Mouse (Mus musculus) midbrain, embryonic 14.5 days (tissue): ENCODE results near the gene Tril. TPM values are rescaled to one million over a fixed set of nuclear protein-coding genes. Genes with fewer than 3 reads are reported as not detected.
A peak's percentile ranks its signal among the peaks of the same experiment; 100 is the strongest.

ENCODE experiments used
- ATAC-seq: fragments of 200-750 bp; cut with Nextera tagmentation; 2 replicates; pipeline ENCODE4 v1.8.0; 2017; ENCODE audit warnings: moderate number of reproducible peaks, moderate library complexity; ENCODE audit not compliant: low FRiP score, low TSS enrichment
- DNase-seq: peaks from one replicate; pipeline ENCODE4 v3.0.0-alpha.2; 2015
- H3K27ac ChIP-seq: fragments of 300-500 bp; sonication (generic); replicated peaks from 2 replicates; pipeline ENCODE4 v1.5.1; 2014; ENCODE audit warnings: mild to moderate bottlenecking, low read depth, low read length, moderate library complexity
- H3K27me3 ChIP-seq: fragments of 300-500 bp; sonication (generic); 2 replicates; pipeline ENCODE4 v1.6.1; 2014; ENCODE audit warnings: low read length, control low read depth, mixed read lengths; ENCODE audit not compliant: control insufficient read depth, insufficient read depth
- H3K36me3 ChIP-seq: fragments of 300-500 bp; sonication (generic); 2 replicates; pipeline ENCODE4 v1.6.1; 2014; ENCODE audit warnings: low read length, control low read depth; ENCODE audit not compliant: control insufficient read depth, insufficient read depth
- H3K4me1 ChIP-seq: fragments of 300-500 bp; sonication (generic); 2 replicates; pipeline ENCODE4 v1.6.1; 2014; ENCODE audit warnings: mild to moderate bottlenecking, antibody characterized with exemption, low read length, control low read depth; ENCODE audit not compliant: control insufficient read depth, insufficient read depth
- H3K4me2 ChIP-seq: fragments of 300-500 bp; sonication (generic); 2 replicates; pipeline ENCODE4 v1.6.1; 2014; ENCODE audit warnings: mild to moderate bottlenecking, low read length, moderate library complexity
- H3K4me3 ChIP-seq: fragments of 300-500 bp; sonication (generic); replicated peaks from 2 replicates; pipeline ENCODE4 v1.5.1; 2014; ENCODE audit warnings: low read depth, low read length
- H3K9ac ChIP-seq: fragments of 300-500 bp; sonication (generic); replicated peaks from 2 replicates; pipeline ENCODE4 v1.6.1; 2014; ENCODE audit warnings: mild to moderate bottlenecking, low read length, moderate library complexity
- H3K9me3 ChIP-seq: fragments of 300-500 bp; sonication (generic); 2 replicates; pipeline ENCODE4 v1.6.1; 2016; ENCODE audit warnings: low read length, control low read depth, mixed read lengths; ENCODE audit not compliant: control insufficient read depth
- WGBS: fragments of 180-500 bp; shearing (Covaris S2); extraction: QIAGEN DNeasy Blood & Tissue Kit; methylation state at CpG from one replicate; pipeline ENCODE4 v1.1.7; 2014; 5-methylcytosine and 5-hydroxymethylcytosine counted together
- polyA plus RNA-seq: library from polyadenylated mRNA; unstranded; fragments of >200 nt; fragmentation: Nextera tagmentation; extraction: Ambion mirVana; gene quantifications from 2 replicates; pipeline ENCODE4 v1.2.1, GENCODE M21; 2014

The Tril gene
- polyA plus RNA-seq, 1 experiment from 2014 or later = 12.8 TPM

- Histone ChIP-seq H3K4me3 (no peak overlapping the region), H3K9me3 (no peaks in the 10 kb centered on the region), H3K27me3 (no peaks in the 10 kb centered on the region), H3K9ac (no peak overlapping the region), H3K4me1 (no peaks in the 10 kb centered on the region), H3K27ac (no peak overlapping the region), H3K36me3 (no peaks in the 10 kb centered on the region), H3K4me2 (no peak overlapping the region)
- WGBS = 68% methylated on average over 4 of the region's 4 CpGs
- ATAC-seq (no peak), DNase-seq (no peak)
Observed at GRCm38 (mm10) chr6:53801269-53801892, 19.2 kb downstream of the Tril start.

DNA sequence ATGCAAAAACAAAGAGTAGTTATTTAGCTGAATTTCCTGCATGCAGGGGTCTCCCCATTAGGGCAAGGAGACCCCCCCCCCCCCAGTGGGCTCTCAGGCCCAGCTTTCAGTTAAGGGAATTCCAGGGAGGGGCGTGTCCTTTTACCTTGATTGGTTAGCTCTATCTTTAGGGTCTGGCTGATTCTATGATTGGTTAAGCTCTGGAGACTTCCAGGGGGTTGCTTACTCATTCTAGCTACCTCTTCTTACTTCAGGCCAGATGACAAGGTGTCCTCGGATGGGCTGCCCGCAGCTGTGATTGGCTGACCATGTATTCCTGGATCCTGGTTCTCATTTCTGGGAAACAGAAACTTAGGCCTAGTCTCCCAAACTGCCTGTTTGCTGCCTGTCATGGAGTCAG, 21.8 kb downstream of the Tril start:
- no peak for ATAC-seq

DNA sequence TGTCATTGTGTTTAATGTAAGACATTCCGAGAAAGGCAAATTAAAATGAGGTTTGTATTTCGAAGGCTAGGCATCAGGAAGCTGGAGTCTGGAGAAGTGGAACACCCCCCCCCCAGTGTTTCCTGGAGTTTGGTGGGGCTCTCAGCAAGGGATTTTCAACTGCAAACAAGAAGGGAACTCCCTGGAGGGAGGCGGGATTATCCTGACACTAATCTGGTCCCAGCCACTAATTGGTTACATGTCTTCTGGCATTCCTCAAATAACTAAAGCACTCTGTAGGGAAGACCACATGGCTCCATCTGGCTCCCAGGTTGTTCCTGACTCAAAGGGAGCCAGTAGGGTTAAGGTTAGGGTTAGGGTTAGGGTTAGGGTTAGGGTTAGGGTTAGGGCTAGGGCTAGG, 23.8 kb downstream of the Tril start:
- ATAC-seq (no peak), DNase-seq (no peak)
- peaks cover 5% of the 10 kb centered on the region; the same call in 1 of the 2 replicates for H3K4me1 ChIP-seq
- no peak overlapping the region for H3K4me2 ChIP-seq
- no peaks in the 10 kb centered on the region for H3K36me3 ChIP-seq
- H3K27ac ChIP-seq = no peak overlapping the region
- H3K9me3 ChIP-seq = no peaks in the 10 kb centered on the region
- no peak overlapping the region for H3K4me3 ChIP-seq
- WGBS = 47% methylated on average over 3 of the region's 3 CpGs
- H3K27me3 ChIP-seq = no peaks in the 10 kb centered on the region
- H3K9ac ChIP-seq = no peak overlapping the region

More for the DNA sequence above, 21.8 kb downstream of the Tril start:
- no peak for DNase-seq
- H3K4me2 ChIP-seq = no peak overlapping the region
- H3K9me3 ChIP-seq = no peaks in the 10 kb centered on the region
- 91% methylated on average over 3 of the region's 3 CpGs for WGBS
- H3K4me3 ChIP-seq = no peak overlapping the region
- no peak overlapping the region for H3K27ac ChIP-seq
- no peaks in the 10 kb centered on the region for H3K36me3 ChIP-seq
- no peak overlapping the region for H3K9ac ChIP-seq
- no peaks in the 10 kb centered on the region for H3K27me3 ChIP-seq
- peaks cover 5% of the 10 kb centered on the region; the same call in 1 of the 2 replicates for H3K4me1 ChIP-seq

GRCm38 (mm10) chr6:53795788-53796187, 24.8 kb downstream of the Tril start:
- peak; percentile 70 for DNase-seq
- ATAC-seq = no peak
- 12% methylated on average over 5 of the region's 5 CpGs for WGBS

DNA sequence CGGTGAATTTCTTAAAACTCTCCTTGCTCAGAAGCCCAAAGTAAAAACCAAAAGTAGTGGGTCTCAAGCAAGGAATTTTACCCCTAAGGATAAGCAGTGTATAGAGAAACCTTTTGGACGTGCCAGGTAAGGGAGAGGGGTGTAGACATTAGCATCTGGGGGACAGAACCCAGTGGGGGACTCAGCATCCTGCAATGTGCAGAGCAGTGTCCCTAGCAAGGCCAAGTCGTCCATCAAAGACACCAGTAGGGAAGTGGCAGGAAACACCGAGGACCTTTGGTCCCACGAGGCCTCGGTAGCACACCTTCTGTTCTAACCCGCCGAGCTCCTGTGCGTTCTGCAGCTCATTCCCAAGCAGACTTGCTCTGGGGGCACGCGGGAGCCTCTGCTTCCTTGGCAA, 25.6 kb downstream of the Tril start:
- no peaks in the 10 kb centered on the region for H3K36me3 ChIP-seq
- WGBS = 53% methylated on average over 11 of the region's 11 CpGs
- no peaks in the 10 kb centered on the region for H3K27me3 ChIP-seq
- peaks cover 5% of the 10 kb centered on the region; the same call in 1 of the 2 replicates for H3K4me1 ChIP-seq
- no peak overlapping the region for H3K27ac ChIP-seq
- ATAC-seq = no peak
- DNase-seq = no peak
- H3K4me2 ChIP-seq = no peak overlapping the region; the same call in 1 of the 2 replicates
- no peak overlapping the region for H3K4me3 ChIP-seq
- no peaks in the 10 kb centered on the region for H3K9me3 ChIP-seq
- H3K9ac ChIP-seq = no peak overlapping the region

More at GRCm38 (mm10) chr6:53795788-53796187, 24.8 kb downstream of the Tril start:
- H3K9ac ChIP-seq = no peak overlapping the region
- H3K9me3 ChIP-seq = no peaks in the 10 kb centered on the region
- no peaks in the 10 kb centered on the region for H3K27me3 ChIP-seq
- no peak overlapping the region for H3K4me2 ChIP-seq
- H3K36me3 ChIP-seq = no peaks in the 10 kb centered on the region
- H3K27ac ChIP-seq = no peak overlapping the region
- no peak overlapping the region for H3K4me3 ChIP-seq
- H3K4me1 ChIP-seq = peaks cover 5% of the 10 kb centered on the region; the same call in 1 of the 2 replicates

DNA sequence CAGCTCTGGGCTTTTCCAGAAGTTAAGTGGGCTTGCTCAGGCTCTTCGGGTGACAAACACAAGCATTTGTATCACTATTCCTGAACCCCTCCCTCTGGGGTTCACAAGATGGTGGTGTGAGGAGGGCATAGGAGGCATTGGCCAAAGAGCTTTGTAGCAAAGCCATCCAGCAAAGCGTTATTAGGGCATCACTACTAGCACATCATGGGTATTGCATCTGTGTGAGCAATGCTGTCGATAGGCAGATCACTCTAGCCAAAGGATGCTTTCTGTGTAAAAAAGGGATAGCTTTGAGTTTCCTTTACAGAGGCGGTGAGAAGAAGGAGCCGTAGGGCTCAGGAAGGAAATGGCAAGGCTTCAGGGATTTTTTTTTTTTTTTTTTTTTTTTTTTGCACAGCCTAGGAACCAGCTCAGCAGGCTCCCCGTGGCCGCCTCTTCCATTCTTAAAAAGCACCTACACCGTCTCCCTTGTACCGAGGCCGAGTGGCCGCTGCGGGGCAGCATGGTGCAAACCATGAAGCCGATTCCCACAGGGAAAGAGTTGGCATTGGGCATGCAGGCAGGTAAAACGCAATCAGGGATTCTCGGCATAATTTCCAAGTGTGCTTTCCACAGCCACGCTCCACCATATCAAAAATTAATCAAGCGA, 26.2 kb downstream of the Tril start:
- H3K4me2 ChIP-seq = no peak overlapping the region; the same call in 1 of the 2 replicates

DNA sequence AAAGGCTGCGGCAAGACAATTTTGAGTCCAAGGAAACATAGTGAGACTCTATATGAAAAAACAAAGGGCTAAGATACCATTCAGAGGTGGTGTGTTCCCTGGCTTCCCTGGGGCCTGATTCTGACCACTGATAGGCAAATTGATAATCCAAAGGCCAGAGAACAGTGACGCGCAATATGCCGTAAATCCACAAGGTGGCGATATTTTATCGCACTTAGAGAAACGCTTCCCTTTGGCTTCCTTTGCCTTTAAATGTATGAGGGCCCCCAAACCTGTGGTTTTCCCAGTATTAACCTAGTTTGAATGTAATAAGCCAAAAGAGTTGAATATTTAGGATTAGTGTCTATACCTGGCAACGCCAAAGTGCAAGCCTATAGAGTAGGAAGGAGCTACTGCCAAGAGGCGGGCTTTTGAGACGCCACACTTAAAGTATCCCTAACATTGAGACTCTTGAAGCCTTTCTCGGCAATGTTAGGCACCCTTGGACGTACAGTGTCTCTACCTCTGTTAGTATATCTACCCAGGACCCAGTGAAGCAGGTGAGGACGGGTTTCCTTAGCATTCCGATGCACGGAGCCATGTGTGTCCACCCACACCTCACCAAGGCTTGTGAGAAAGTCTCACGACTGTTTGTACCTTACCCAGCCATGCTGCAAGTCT, 37.6 kb downstream of the Tril start:
- H3K27me3 ChIP-seq = no peaks in the 10 kb centered on the region
- H3K27ac ChIP-seq = no peak overlapping the region
- no peaks in the 10 kb centered on the region for H3K9me3 ChIP-seq
- H3K4me1 ChIP-seq = 0 out of 2 replicates have a peak, but pooled peaks cover 4% of the 10 kb centered on the region
- no peaks in the 10 kb centered on the region for H3K36me3 ChIP-seq
- no peak overlapping the region for H3K4me2 ChIP-seq
- no peak for ATAC-seq
- no peak overlapping the region for H3K9ac ChIP-seq
- peak; percentile 88 for DNase-seq
- 44% methylated on average over 16 of the region's 16 CpGs for WGBS
- no peak overlapping the region for H3K4me3 ChIP-seq

More for the DNA sequence above, 26.2 kb downstream of the Tril start:
- Histone ChIP-seq H3K27me3 (no peaks in the 10 kb centered on the region), H3K9ac (no peak overlapping the region), H3K4me1 (peaks cover 5% of the 10 kb centered on the region; the same call in 1 of the 2 replicates), H3K27ac (no peak overlapping the region), H3K36me3 (no peaks in the 10 kb centered on the region), H3K4me3 (no peak overlapping the region), H3K9me3 (no peaks in the 10 kb centered on the region)
- ATAC-seq (no peak), DNase-seq (peak; percentile 94)
- 12% methylated on average over 17 of the region's 17 CpGs for WGBS

DNA sequence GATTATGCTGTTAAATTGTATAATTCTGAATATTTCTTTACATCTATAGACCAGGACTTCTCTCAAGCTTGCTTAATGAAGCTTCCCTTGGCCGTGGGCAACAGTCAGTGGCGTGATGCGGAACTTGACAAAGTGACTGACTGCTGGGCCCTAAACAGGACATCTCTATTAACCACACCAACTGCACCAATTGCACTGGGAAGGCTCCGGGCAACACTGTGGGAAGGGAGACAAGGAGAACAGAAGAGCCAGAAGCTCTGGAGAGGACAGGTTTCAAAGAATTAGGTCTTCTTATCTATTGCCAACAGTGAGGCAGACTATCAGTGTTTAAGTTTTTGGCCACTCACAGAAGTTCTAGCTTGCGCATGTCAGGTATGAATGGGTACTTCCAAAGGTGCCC, 38.4 kb downstream of the Tril start:
- 0 out of 2 replicates have a peak, but pooled peaks cover 4% of the 10 kb centered on the region for H3K4me1 ChIP-seq
- no peak overlapping the region for H3K27ac ChIP-seq
- ATAC-seq (no peak), DNase-seq (no peak)
- no peaks in the 10 kb centered on the region for H3K36me3 ChIP-seq
- H3K4me2 ChIP-seq = no peak overlapping the region
- 75% methylated on average over 5 of the region's 5 CpGs for WGBS
- no peak overlapping the region for H3K4me3 ChIP-seq
- no peaks in the 10 kb centered on the region for H3K9me3 ChIP-seq
- H3K27me3 ChIP-seq = no peaks in the 10 kb centered on the region
- H3K9ac ChIP-seq = no peak overlapping the region
